Mouse (Mus musculus) heart, adult 2 months (tissue): ENCODE results near the gene AU022751. TPM values are rescaled to one million over a fixed set of nuclear protein-coding genes. Genes with fewer than 3 reads are reported as not detected.

Experiments
- microRNA-seq, 2 experiments: library from miRNA; unstranded; fragments of <30 nt; microRNA quantifications; one replicate each; pipeline ENCODE4 v1.2.0; 2021
- polyA plus RNA-seq: library from polyadenylated mRNA; depleted of rRNA; stranded (reverse); fragments of >200 nt; gene quantifications from 2 replicates; pipeline ENCODE4 v1.2.3, GENCODE M21; 2012; rRNA removed
- total RNA-seq, 2 experiments: library from RNA; stranded (reverse); gene quantifications; 2 replicates each; pipeline ENCODE4 v1.2.3; 2021

Gene AU022751
- total and polyA plus RNA-seq, 3 experiments = not detected

Small RNA genes within 50 kb of the gene (microRNA-seq; reads per million reads assigned to microRNA genes)
- 0 reads per million in 2 experiments for gene Gm27360

Other genes starting within 250 kb of the AU022751 start
- gene Nudt11, start 36.0 kb downstream of the AU022751 start, total RNA-seq = 1 to 10 TPM in 1 of 2 experiments, under 1 TPM in 1; 0.93 to 1.6 TPM
- 0.70 and 1.00 TPM in 2 replicates for gene Nudt11, start 36.0 kb downstream of the AU022751 start, polyA plus RNA-seq
- under 1 TPM; 0.39 to 0.52 TPM for gene Nudt10, start 89.6 kb upstream of the AU022751 start, total RNA-seq
- 0.23 and 0.73 TPM in 2 replicates for gene Nudt10, start 89.6 kb upstream of the AU022751 start, polyA plus RNA-seq
- gene Bmp15, start 237.3 kb upstream of the AU022751 start, total RNA-seq = not detected
- gene Bmp15, start 237.3 kb upstream of the AU022751 start, polyA plus RNA-seq = 0.04 and 0.06 TPM in 2 replicates